Mouse (Mus musculus): ENCODE results near the gene Pfdn6.

- no peak for TF ChIP-seq EP300 (optimal IDR thresholded peaks at IDR 0.05)
- no peak for TF ChIP-seq CTCF (IDR thresholded peaks at IDR 0.05; ENCODE audit: low read depth)
These were observed 3.3 kb upstream of the Pfdn6 start for GRCm38 (mm10) chr17:33943454-33943853.

Measured in stomach, postnatal 0 days (tissue).